Mouse (Mus musculus): ENCODE measurements at regions not wholly inside any gene's neighbourhood (a gene's known extent, or its start where the extent isn't known, plus 50 kb on each side); places are given as distances from the start of the nearest gene placed in this dataset.

DNA sequence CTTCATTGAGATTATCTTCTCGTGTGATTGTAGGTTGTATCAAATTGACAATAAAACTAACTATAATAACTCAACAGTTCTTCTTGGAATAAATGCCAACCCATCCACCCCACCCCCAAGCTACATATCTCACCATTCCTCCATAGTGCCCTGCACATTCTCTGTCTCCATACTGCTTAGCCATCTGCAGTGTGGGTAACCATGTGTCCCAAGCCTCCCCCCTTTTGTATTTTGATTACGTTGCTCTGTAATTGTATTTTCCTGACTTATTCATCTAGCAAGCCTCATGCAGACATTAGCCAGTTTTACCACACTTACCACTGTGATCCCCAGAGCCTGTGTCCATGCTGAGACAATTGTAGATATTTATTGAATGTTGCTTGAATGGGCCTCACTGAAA, 129.7 kb upstream of the Smarca2 start:
- DNase-seq (ENCODE audit: low read depth, low spot score): no peak

DNA sequence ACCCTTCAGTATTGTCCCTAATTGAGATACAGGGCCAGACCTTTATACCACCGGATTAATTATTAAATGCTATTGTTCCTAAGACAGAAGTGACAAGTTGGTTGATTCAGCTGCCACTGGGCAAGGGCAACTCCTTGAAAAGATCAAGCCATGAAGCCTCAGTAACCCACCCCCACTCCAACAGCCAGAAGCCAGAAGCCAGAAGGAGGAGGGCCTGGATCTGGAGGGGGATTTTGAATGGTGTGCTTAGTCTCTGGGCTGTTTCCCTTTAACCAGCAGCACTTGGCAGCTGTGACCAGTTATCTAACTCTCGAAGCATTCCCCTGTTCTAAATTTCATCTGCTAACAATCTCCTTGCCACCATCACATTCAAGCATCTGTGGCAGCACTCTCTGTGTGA, 129.1 kb upstream of the Smarca2 start:
- no peak for DNase-seq (ENCODE audit: low read depth, low spot score)

DNA sequence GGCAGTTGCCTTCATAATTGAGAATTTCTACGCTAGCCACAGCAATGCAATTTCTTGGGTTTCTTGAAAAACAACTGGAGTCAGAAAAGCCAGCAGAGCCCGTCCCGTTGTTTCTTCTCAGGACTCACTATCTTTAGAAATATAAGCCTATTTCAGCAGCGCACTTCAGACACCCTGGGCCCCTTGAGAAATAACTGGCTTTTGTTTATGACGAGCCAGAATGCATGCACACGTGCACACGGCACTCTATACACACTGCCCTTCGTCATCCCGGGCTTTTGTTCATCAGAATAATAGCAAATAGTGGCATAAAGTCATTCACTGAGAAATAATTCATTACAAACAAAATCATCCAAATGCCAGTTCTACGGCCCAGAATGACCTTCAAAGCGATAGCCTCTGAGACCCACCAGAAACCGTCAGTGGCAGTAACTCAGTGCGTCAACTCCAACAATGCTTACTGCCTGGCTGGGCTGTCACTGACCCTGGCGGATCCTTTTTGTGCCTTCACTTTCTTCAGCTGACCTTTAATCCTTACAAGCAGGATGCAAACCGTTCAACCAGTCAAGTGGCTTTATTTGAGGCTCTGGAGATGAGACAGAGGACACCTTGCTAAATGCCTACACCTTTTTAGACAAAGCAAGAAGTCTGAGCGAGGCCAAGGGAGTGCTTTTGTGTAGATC, 126.7 kb upstream of the Smarca2 start:
- DNase-seq (ENCODE audit: low read depth, low spot score): no peak

DNA sequence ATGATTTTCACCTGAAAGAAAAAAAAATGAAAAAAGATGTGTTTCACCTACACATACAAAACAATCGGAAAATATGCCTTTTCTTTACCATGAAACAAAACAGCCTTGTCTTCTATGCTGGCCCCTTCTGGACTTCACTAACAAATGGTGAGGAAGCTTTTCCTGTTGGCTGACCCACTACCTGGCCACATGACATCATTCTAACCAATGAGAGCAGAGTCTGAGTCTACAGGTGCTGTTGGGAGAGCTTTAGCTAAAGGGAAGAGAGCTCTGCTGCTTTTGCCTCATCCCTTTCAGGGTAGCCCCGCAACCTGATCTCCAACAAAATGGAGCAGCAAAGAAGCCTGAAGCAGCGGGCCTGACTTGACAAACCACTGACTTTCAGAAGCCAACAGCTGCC, 120.5 kb upstream of the Smarca2 start:
- DNase-seq (ENCODE audit: low read depth, low spot score): no peak

DNA sequence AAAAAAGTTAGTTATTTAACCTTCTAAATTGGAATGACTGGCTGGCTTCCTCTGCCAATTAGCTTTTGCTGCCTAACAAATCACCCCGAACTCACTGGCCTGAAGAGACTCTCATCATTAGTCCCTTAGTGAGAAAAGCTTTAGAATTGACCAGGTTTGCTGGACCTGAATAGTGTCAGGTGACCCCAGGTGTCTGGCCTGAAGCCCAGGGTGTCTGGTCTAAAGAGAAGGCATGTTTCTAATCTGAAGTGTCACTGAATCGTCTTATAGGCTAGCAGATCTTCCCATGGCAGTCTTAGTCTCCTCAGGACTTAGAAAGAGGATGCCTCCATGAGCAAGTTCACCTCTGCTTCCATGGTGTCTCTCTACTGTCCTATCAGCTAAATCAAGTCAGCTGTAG, 112.0 kb upstream of the Smarca2 start:
- DNase-seq (ENCODE audit: low read depth, low spot score): no peak

DNA sequence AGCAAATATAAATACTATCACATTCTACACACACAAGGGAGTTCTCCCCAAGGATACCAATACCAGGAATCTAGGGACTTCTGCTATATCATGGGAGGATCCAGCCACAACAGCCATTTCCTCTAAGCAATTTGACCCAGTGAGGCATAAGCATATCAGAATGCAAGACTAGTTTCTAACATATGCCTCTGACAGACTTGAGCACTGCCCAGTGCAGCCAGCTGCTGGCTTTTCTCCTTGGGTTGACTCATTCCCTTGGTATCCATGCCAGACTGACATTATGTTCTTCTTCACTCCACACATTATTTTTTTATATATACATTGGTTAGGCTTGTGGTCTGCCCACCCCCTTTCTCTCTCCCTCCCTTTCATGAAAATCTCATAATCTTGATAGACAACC, 103.8 kb upstream of the Smarca2 start:
- no peak for DNase-seq (ENCODE audit: low read depth, low spot score)

DNA sequence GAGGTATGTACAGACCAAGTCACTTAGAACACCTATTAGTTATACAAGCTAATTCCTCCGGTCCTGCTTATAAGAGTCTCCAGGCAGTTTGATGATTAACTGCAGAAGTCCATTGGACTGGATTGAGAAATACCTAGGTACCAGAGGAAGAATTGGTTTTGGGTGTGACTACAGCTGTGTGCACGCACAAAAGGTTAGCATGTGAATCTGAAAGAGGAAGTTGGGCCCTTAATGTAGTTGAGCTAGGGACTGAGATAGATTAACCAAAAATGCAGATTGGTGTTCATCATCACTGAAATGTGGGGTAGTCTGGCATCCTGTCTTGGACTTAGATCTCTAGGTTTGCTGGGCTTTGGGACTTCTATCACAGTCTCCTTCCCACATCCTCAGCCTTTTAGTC, 100.8 kb upstream of the Smarca2 start:
- DNase-seq (ENCODE audit: low read depth, low spot score): no peak

DNA sequence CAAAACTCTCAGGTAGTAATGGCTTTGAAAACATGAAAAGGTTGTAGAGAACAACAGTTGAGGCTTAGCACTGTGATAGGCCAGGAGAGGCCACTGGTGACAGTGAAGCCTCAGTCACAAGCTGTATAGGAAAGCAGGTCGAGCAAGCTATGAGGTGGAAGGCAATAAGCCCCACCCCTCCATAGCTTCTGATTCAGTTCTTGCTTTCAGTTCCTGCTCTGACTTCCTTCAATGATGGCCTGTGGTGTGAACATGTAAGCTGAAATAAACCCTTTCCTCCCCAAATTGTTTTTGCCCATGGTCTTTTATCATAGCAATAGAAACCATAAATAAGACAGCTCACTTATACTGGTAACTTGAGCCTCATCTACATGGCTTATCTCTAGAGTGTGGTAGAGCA, 98.0 kb upstream of the Smarca2 start:
- DNase-seq (ENCODE audit: low read depth, low spot score): no peak

DNA sequence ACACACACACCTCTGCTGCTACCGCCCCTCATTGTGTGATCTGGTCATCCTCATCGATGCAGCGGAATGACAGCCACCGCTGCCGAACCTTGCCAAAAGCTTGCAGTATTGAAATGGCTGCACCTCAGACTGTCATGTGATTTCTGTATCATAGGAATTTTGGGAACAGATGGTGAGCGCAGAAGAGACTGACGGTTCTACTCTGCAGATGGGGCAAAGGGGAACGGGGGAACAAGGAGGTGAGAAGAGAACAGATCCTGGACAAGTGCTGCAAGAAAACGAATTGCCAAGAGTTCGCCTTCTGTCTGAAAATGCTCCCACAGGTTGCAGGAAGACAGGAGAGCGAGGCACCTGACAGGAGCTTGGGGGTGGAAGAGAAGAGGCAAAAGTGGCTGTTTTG, 96.9 kb upstream of the Smarca2 start:
- DNase-seq (ENCODE audit: low read depth, low spot score): no peak

DNA sequence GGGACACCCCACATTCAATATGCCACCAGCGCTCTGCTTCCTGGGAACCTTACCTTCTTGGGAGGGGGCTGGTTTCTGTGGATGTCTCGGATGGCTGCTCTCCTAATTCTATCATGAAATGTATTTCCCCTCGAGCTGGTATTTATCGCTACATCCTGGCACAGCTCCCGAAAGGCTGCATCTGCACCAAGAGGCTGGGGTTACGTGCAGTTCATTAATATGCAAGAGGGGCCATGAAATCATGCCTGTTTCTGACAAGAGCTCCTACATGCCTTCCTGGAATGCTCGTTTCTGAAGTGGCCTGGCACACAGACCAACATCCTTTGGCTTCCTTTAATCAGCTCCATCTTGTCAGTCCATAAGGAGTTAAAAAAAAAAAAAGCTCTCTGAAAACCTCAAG, 96.2 kb upstream of the Smarca2 start:
- DNase-seq (ENCODE audit: low read depth, low spot score): no peak

DNA sequence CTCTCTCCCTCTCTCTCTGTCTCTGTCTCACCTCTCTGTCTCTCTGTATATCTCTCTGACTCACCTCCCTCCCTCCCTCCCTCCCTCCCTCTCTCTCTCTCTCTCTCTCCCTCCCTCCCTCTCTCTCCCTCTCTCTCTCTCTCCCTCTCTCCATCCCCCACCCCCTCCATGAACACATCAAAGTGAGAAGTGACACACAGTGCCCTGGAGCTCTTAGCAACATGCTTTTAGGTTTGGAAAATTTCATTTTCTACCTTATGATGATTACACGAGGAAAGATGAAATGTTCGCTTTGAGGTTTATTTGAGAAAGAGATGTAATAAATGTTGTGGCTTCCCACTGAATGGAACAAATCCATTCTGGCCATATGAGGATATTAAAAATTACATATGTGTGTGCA, 95.6 kb upstream of the Smarca2 start:
- DNase-seq (ENCODE audit: low read depth, low spot score): no peak

DNA sequence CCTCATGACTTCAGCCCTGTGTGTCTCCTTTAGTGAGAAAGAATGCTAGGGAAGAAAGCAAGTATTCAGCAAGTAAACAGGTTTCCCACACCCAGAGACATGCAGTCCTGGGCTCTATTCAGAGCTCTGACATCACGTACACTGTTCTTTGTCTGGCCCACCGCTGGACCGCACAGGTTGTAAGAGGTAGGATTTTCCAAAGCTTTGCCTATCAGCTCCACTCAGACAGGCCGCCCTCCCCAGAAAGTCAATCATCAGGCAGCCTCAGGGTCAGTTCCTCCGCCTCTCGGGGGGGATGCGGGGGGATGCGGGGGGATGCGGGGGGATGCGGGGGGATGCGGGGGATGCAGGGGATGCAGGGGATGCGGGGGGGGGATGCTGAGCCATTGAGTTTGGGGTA, 94.7 kb upstream of the Smarca2 start:
- DNase-seq (ENCODE audit: low read depth, low spot score): no peak

DNA sequence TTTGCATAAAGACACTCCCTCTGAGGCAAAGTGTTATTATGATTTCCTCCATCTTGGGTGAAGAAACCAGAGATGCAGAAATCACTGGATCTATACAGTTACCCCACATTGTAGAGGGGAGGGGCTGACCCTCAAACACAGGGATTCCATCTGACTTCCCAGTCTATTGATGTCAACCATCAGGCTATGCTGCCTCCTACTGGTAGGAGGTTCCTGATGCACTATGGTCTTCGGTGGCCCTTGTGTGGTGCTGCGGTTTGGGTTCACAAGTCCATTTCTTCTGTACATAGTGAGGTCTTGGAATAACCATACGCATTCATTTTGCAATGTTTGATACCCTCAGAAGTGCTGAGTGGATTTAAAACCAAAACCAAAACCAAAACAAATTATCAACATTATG, 94.0 kb upstream of the Smarca2 start:
- DNase-seq (ENCODE audit: low read depth, low spot score): no peak

DNA sequence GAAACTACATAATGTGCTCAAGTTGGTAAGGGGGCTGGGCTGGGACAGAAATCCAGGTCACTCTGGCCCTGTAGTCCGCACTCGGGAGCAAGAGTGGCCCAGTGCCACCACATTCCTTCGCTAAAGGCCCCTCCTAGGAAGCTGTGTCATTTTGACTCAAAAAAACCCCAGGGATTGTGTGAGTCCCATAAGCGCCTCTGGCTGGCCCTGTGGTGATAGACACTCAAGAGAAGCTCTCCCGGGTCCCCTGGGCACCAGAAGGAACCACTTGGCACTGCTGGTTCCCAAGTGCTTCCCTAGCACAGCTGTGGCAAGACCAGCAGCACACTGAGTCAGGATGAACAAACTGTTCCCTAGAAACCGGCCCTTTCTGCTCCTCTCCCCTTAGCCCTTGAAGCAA, 93.1 kb upstream of the Smarca2 start:
- no peak for DNase-seq (ENCODE audit: low read depth, low spot score)

DNA sequence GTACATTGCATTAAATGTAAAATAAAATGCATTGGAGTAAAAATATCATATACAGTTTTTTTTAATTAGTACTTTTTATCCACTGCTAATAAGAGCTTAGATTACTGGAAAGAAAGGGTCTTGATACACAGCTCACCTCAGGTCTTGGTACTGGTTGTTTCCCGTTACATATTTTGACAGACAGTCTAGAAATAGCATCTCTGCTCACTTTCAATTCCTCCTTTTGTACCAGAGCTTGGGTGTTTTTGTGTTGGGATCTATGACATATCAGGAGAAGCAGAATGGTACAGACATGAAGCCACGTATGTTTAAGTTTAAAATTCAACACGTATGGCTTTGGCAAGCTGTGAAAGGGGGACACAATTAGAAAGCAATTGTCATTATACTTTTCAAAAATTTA, 80.3 kb upstream of the Smarca2 start:
- no peak for DNase-seq (ENCODE audit: low read depth, low spot score)

DNA sequence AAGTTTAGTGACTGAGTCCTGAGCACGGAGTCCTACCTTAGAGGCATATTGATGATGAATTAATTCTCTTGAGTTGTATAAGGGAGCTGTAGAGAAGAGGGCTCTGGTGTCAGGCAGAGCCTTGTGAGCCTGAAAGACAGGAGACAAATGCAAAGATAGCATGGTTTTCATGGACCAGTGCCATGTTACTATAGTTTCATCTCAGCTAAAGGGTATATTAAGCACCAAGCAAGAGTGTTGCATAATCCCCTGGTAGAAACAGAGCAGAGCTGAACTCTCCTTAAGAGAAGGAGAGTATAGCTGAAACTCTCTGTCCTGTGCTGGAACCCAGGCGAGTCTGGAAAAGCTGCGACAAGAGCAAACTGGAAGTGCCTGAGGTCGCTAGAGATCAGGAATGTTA, 73.5 kb upstream of the Smarca2 start:
- DNase-seq (ENCODE audit: low read depth, low spot score): no peak

DNA sequence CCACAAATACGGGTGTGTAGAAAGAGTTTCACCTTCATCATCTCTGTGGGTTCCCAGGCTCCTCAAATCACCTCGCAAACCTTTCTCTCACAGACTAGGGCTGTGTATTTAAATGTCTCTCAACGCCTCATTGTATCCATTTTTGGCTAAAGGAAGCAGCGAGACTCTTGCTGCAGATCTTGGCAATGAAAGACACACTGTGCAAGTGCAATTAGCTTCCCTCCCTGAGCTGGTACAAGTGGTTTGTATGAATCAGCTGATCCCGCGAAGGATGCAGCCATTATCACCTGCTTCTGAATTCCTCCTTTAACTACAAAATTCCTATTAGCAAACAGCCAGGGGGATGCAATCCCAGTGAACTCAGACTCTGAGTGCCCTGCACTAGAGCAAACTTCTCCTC, 72.3 kb upstream of the Smarca2 start:
- DNase-seq (ENCODE audit: low read depth, low spot score): no peak

DNA sequence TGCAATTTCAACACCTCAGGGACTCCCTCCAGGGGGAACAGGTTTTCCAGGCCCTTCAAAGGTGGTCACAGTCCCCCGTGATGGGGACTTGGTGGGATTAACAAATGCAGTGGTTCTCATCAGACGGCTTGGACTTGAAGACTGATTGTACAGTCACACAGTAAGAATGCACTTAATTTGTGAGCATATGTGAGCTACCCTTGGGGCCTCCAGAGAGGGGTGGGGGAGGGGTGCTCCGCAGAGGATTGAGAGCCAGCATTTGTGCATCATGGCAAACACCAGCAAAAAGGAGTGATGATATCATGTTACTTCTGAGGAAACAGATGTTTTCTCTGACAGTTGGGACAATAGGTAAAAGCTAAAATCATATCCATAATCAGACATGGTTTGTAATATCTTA, 59.2 kb upstream of the Smarca2 start:
- no peak for DNase-seq (ENCODE audit: low read depth, low spot score)

DNA sequence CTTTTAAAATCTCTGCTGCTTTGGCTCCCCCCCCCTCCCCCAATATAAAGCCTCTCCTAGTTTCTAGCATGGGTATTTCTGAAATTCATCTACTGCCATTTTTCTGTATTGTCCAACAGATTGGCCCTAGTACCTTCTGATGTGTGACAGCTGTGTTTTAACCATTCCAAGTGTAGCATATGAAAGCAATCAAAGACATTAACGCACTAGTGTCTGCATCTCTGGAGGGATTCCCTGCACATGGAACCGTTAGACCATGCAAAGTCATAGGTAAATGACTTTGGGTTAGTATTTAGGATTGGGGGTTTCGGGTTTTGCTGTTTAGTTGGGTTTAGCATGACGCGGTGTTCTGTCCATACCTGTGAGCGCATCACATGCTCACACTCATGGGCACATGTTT, 57.3 kb upstream of the Smarca2 start:
- no peak for DNase-seq (ENCODE audit: low read depth, low spot score)

DNA sequence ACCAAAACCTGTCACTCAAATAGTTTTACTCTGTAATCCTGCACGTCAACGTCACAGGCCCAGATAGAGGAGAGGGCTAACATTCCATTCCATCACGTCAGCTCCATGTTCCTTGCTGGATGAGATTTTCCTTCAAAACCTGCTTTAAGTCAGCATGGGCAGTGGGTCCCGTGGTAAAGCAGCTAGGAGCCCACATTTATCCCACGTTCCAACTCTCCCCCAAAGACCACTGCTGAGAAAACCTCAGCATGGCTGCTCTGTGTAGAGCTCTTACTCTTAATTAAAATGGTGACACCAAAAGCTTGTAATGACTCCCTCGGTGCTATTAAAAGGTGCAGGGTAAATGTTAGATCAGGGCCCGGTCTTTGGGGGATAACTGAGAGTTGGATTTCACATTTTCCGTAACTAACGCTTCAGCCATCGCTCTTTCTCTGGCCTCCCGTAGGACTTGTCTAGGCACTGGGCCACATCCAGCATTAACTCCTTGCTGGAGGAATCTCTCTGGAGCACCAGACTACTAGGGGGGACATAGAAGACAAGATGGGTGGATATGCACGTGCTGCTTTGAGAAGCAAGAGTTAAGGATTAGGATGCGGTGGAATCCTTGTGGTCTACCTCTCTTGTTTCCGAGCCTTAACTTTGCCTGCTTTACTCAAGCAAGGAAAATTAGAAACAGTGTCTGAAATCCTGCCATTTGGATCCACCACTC, 56.1 kb upstream of the Smarca2 start:
- no peak for DNase-seq (ENCODE audit: low read depth, low spot score)

DNA sequence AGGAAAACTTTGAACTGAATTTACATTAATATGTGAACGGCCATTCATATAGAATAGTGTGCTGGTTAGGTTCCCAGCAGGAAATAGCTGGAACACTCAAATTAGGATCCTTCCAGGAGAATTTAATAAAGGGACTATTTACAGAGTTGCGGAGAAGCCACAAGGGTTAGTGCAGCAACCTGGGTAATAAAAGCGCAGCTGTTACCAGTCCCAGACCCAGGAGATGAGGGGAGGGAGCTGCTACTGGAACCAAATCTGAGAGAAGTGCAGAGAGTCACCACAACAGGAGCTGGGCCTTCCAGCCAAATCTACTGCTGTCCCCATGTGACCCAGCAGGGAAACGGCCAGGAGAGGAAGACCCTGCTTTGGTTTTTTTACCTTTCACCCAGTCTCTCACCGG, 54.6 kb upstream of the Smarca2 start:
- no peak for DNase-seq (ENCODE audit: low read depth, low spot score)
